Mouse (Mus musculus) neural tube, embryonic 10.5 days (tissue): Measurements from ENCODE around the gene Slc36a3.
"Not testable (repeated sequence)": the region's sequence is repeated elsewhere in the genome, so short reads cannot be mapped to it uniquely, and the experiment has no call there.

Experiments used
- DNase-seq: peaks from one replicate; pipeline ENCODE4 v3.0.0-alpha.2; 2017; ENCODE audit warnings: low spot score; ENCODE audit errors: extremely low spot score

Gene Slc36a3

DNA sequence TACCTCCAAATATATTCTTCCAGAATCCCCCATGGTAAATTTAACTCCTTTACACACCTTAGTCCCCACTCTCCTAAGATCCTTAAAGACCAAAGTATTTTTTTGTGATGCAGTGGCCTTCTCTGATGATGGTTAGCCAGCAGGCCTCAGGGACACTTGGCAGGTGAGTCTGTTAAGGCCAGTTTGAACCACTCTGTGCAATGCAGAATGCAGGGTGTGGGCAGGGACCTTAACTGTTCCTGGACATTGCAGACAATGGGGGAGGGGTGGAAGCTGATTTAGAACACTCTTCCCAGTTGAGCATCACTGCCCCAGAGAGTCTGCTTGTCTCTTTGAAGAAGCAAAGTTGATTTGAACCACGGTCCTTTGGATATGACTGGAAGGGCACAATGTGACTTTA is 4.7 kb downstream of the Slc36a3 start:
- DNase-seq: no peak

DNA sequence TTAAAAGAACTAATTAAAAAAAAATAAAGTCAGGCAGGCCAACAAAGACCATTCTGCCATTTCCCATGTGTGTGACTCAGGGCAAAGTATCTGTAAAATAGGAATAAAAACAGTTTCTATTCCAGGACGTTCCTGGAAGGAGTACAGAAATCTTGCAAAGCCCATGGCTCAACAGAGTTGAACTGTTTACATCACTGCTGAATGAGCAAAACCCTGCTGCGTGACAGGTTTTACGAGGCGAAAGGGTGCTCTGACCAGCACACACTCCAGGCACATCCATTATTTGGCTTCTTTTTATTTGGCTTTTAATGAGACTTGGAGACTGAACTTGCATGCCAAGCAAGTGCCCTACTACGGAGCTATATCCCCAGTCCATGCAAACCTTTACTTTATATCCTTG is 7.5 kb downstream of the Slc36a3 start:
- no peak for DNase-seq

DNA sequence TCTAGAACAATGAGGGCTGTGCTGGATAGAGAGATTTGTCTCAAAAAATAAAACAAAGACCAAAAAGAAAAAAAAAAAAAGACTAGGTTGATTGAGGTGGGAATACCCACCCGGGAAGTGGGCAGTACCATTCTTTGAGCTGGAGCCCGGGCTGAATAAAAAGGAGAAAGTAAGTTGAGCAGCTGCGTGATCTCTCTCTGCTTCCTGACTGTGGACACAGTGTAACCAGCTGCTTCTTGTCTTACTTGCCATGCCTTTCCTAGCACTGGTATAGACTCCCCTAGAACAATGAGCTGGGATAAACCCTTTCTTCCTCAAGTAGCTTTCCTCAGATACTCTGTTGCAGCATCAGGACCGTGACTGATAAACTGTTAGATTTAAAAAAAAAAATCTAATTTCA is 10.0 kb downstream of the Slc36a3 start:
- no peak for DNase-seq

DNA sequence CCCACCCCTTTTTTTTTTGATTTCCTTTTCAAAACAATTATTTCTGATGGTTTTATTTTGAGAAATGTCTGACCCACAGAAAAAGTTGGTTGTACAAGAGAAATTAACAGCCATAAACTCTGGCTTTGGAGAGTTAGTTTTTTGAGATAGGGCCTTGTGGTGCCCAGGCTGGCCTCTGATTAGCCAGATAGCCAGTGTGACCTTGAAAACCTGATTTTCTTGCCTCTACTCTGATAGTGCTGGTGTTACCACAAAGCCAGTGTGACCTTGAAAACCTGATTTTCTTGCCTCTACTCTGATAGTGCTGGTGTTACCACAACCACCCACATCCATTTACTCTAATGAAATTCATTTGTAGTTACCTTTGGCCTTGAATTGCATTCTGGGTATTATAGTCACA is 13.9 kb downstream of the Slc36a3 start:
- DNase-seq: no peak

DNA sequence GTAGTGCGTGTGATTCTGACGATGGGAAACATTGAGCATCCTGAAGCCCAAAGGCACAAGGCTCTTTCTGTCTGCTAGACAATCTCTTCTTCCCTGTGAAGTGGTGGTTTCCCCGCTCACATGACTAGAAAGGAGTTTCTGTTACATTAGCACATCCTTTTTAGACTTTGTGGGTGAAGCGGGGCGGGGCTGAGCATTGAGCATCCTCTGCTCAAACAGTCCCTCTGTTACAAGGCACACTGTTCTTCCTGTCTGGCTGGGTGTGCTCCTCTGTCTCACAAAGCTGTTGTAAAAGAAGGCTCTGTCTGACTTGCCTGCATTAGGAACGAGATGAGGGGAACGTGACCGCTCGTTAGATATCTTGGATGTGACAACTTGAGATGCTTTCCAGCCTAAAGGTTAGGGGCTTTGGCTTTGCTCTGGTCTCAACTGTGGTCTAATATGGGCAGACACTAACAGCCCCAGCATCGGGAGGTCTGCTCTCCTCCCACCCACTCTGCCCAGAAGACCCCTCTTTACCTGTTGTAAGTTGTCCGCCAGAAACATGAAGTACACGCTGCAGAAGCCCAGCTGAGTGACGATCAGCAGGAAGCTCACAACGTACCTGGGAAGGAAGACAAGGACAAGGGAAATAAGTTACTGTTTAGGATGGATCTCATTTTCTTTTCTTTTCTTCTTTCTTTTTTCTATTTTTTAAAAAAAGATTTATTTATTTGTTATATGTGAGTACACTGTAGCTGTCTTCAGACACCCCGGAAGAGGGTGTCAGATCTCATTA is 14.5 kb downstream of the Slc36a3 start:
- DNase-seq: no peak

GRCm38 (mm10) chr11:55134871-55135270 is 16.6 kb downstream of the Slc36a3 start:
- DNase-seq: no peak

GRCm38 (mm10) chr11:55134407-55134806 is 17.1 kb downstream of the Slc36a3 start:
- DNase-seq: no peak

GRCm38 (mm10) chr11:55133204-55133603 is 18.3 kb downstream of the Slc36a3 start:
- DNase-seq: no peak

DNA sequence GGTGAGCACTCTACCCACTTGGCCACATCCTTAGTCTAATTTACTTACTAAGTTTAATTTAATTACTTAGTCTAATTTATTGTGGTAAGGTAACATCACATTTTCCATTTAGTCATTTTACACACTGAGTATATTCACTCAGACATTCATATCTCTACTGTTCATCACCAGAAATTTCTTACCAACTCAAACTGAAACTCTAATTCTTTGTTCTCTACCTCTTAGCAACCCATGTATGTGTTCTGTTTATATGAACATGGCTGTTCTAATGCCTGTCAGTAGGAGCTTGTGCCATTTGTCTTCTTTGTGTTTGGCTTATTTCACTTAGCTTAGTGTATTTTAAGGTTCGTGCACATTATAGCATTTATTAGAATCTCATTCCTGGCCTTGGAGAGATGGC is 19.6 kb downstream of the Slc36a3 start:
- no peak for DNase-seq

- no peak for DNase-seq
These were observed 20.3 kb downstream of the Slc36a3 start for GRCm38 (mm10) chr11:55131077-55131742.

DNA sequence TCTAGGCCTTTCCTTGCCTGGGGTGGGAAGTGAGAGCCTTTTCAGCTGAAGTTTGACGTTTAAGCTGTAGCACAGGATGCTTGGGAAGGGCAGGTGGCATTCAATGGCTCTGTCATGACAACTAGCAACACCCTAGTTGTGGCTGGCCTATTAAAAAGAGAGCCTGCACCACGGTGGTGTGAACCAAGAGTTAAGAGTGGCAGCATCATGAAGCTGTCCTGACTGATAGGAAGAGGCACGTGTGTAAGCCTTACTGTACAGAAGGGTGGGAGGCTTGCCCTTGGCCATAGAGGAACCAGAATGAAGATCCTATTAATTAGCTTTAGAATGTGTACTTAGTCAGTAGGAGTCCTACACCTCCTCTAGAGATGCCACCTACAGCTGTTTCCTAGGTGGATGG is 23.1 kb downstream of the Slc36a3 start:
- DNase-seq: no peak

GRCm38 (mm10) chr11:55127937-55128336 is 23.6 kb downstream of the Slc36a3 start:
- no peak for DNase-seq

GRCm38 (mm10) chr11:55126663-55127062 is 24.8 kb downstream of the Slc36a3 start:
- DNase-seq: no peak

- DNase-seq: no peak
These were observed 30.1 kb downstream of the Slc36a3 start for GRCm38 (mm10) chr11:55121430-55121829.

DNA sequence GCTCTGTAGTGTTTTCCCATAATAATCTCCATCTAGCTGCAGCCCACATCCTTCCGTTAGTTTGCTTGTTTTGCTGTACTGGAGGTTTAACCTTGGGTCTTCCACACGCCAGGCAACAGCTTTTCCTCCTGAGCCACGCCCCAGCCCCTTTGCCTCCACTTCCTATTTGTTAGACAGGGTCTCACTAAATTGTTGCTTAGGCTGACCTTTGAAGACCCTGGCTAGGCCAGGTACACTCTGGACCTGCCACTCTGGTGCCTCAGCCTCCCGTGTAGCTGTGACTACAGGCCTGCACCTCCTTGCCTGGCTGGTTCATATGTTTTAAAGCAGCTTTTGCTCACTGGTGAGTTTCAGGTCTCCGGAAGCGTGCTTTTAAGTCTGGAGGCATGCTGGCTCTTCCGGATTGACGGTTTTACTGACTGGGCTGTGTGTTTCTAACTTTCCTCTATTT is 30.7 kb downstream of the Slc36a3 start:
- no peak for DNase-seq

- DNase-seq: no peak
These were observed 31.2 kb downstream of the Slc36a3 start for GRCm38 (mm10) chr11:55120279-55120678.

- no peak for DNase-seq
These were observed 34.5 kb downstream of the Slc36a3 start for GRCm38 (mm10) chr11:55117031-55117430.

GRCm38 (mm10) chr11:55116004-55116403 is 35.5 kb downstream of the Slc36a3 start:
- DNase-seq: no peak

GRCm38 (mm10) chr11:55114291-55114690 is 37.2 kb downstream of the Slc36a3 start:
- no peak for DNase-seq

GRCm38 (mm10) chr11:55113861-55114250 is 37.7 kb downstream of the Slc36a3 start:
- DNase-seq: not testable (repeated sequence)

- no peak for DNase-seq
These were observed 38.2 kb downstream of the Slc36a3 start for GRCm38 (mm10) chr11:55113209-55113860.

- DNase-seq: no peak
These were observed 40.8 kb downstream of the Slc36a3 start for GRCm38 (mm10) chr11:55110566-55111169.
